Mouse (Mus musculus): ENCODE data around the gene P3h1. TPM values are rescaled to one million over a fixed set of nuclear protein-coding genes. Genes with fewer than 3 reads are reported as not detected.

Gene P3h1
- polyA plus RNA-seq, 1 experiment, result 5.9 TPM

- peak overlapping the region; percentile 80 for H3K4me3 ChIP-seq (ENCODE audit: extremely low read depth, insufficient read depth, insufficient read length)
- no peak for DNase-seq (ENCODE audit: low read depth in 1 of 2, low spot score in 2 of 2)
- H3K36me3 ChIP-seq (ENCODE audit: control insufficient read depth, insufficient read depth, low read length), result no peaks in the 10 kb centered on the region
- no peak for TF ChIP-seq POLR2A (IDR thresholded peaks at IDR 0.05; ENCODE audit: low read depth, low read length)
- no peak for TF ChIP-seq CTCF (IDR thresholded peaks at IDR 0.05; ENCODE audit: extremely low read depth, insufficient read depth, insufficient read length, insufficient replicate concordance)
- peaks cover 2% of the 10 kb centered on the region for H3K4me1 ChIP-seq (ENCODE audit: control insufficient read depth, insufficient read depth, insufficient read length)
- 3% methylated on average over 36 of the region's 36 CpGs for WGBS
- no peak overlapping the region for H3K27ac ChIP-seq (ENCODE audit: insufficient read depth, low read length)
- H3K27me3 ChIP-seq (ENCODE audit: control insufficient read depth, insufficient read depth, low read length), result no peaks in the 10 kb centered on the region
Measured at GRCm38 (mm10) chr4:119233256-119233901, 664 bp downstream of the P3h1 start.

GRCm38 (mm10) chr4:119234348-119234747 is 1.6 kb downstream of the P3h1 start:
- H3K27me3 ChIP-seq (ENCODE audit: control insufficient read depth, insufficient read depth, low read length), result no peaks in the 10 kb centered on the region
- 94% methylated on average over 3 of the region's 3 CpGs for WGBS
- DNase-seq (ENCODE audit: low read depth in 1 of 2, low spot score in 2 of 2), result no peak
- no peak overlapping the region for H3K4me3 ChIP-seq (ENCODE audit: extremely low read depth, insufficient read depth, insufficient read length)
- TF ChIP-seq POLR2A (IDR thresholded peaks at IDR 0.05; ENCODE audit: low read depth, low read length), result no peak
- TF ChIP-seq CTCF (IDR thresholded peaks at IDR 0.05; ENCODE audit: extremely low read depth, insufficient read depth, insufficient read length, insufficient replicate concordance), result no peak
- H3K36me3 ChIP-seq (ENCODE audit: control insufficient read depth, insufficient read depth, low read length), result no peaks in the 10 kb centered on the region
- H3K4me1 ChIP-seq (ENCODE audit: control insufficient read depth, insufficient read depth, insufficient read length), result peaks cover 3% of the 10 kb centered on the region
- no peak overlapping the region for H3K27ac ChIP-seq (ENCODE audit: insufficient read depth, low read length)

GRCm38 (mm10) chr4:119238661-119239060 is 5.9 kb downstream of the P3h1 start:
- H3K4me3 ChIP-seq (ENCODE audit: extremely low read depth, insufficient read depth, insufficient read length), result no peak overlapping the region
- 69% methylated on average over 3 of the region's 3 CpGs for WGBS
- TF ChIP-seq POLR2A (IDR thresholded peaks at IDR 0.05; ENCODE audit: low read depth, low read length) (no peak), CTCF (IDR thresholded peaks at IDR 0.05; ENCODE audit: extremely low read depth, insufficient read depth, insufficient read length, insufficient replicate concordance) (no peak)
- no peaks in the 10 kb centered on the region for H3K36me3 ChIP-seq (ENCODE audit: control insufficient read depth, insufficient read depth, low read length)
- peaks cover 3% of the 10 kb centered on the region; the same call in 1 of the 2 replicates for H3K4me1 ChIP-seq (ENCODE audit: control insufficient read depth, insufficient read depth, insufficient read length)
- no peaks in the 10 kb centered on the region for H3K27me3 ChIP-seq (ENCODE audit: control insufficient read depth, insufficient read depth, low read length)
- no peak overlapping the region for H3K27ac ChIP-seq (ENCODE audit: insufficient read depth, low read length)
- no peak for DNase-seq (ENCODE audit: low read depth in 1 of 2, low spot score in 2 of 2)

- no peaks in the 10 kb centered on the region for H3K36me3 ChIP-seq (ENCODE audit: control insufficient read depth, insufficient read depth, low read length)
- H3K4me1 ChIP-seq (ENCODE audit: control insufficient read depth, insufficient read depth, insufficient read length), result peaks cover 3% of the 10 kb centered on the region; the same call in 1 of the 2 replicates
- 0 out of 2 replicates have a peak overlapping the region, but pooled peaks have one; percentile 2 for H3K27ac ChIP-seq (ENCODE audit: insufficient read depth, low read length)
- WGBS, result 8% methylated on average over 12 of the region's 12 CpGs
- TF ChIP-seq CTCF (IDR thresholded peaks at IDR 0.05; ENCODE audit: extremely low read depth, insufficient read depth, insufficient read length, insufficient replicate concordance), result peak; percentile 46; the same call in 1 of the 2 replicates
- no peak for TF ChIP-seq POLR2A (IDR thresholded peaks at IDR 0.05; ENCODE audit: low read depth, low read length)
- H3K27me3 ChIP-seq (ENCODE audit: control insufficient read depth, insufficient read depth, low read length), result no peaks in the 10 kb centered on the region
- no peak overlapping the region for H3K4me3 ChIP-seq (ENCODE audit: extremely low read depth, insufficient read depth, insufficient read length)
- peak in 1 of 2 experiments; percentile 40 for DNase-seq (ENCODE audit: low read depth in 1 of 2, low spot score in 2 of 2)
Measured at GRCm38 (mm10) chr4:119239181-119239682, 6.5 kb downstream of the P3h1 start.

DNA sequence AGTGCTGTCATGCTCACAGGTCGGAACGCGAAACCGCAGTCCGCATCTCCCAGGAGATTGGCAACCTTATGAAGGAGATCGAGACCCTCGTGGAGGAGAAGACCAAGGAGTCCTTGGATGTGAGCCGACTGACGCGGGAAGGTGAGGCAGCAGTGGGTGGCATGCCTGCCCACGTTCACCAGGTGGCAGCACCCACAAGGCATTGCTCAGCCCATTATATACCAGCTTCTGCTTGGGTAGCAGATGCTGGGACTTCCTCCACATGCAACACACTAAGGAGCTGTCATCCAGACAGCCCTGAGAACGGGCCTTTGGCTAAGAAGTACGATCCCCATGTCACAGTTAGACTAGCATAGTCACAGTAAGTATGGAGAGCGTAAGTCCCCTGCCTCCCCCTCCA is 8.9 kb downstream of the P3h1 start:
- Histone ChIP-seq H3K27ac (ENCODE audit: insufficient read depth, low read length) (no peak overlapping the region), H3K4me1 (ENCODE audit: control insufficient read depth, insufficient read depth, insufficient read length) (peaks cover 3% of the 10 kb centered on the region; the same call in 1 of the 2 replicates), H3K27me3 (ENCODE audit: control insufficient read depth, insufficient read depth, low read length) (no peaks in the 10 kb centered on the region), H3K4me3 (ENCODE audit: extremely low read depth, insufficient read depth, insufficient read length) (no peak overlapping the region), H3K36me3 (ENCODE audit: control insufficient read depth, insufficient read depth, low read length) (no peaks in the 10 kb centered on the region)
- DNase-seq (ENCODE audit: low read depth in 1 of 2, low spot score in 2 of 2), result no peak
- WGBS, result 82% methylated on average over 14 of the region's 14 CpGs
- TF ChIP-seq POLR2A (IDR thresholded peaks at IDR 0.05; ENCODE audit: low read depth, low read length) (no peak), CTCF (IDR thresholded peaks at IDR 0.05; ENCODE audit: extremely low read depth, insufficient read depth, insufficient read length, insufficient replicate concordance) (peak; percentile 15; the same call in 1 of the 2 replicates)

GRCm38 (mm10) chr4:119242571-119242970 is 9.9 kb downstream of the P3h1 start:
- H3K27ac ChIP-seq (ENCODE audit: insufficient read depth, low read length), result no peak overlapping the region
- 95% methylated on average over 12 of the region's 12 CpGs for WGBS
- H3K4me1 ChIP-seq (ENCODE audit: control insufficient read depth, insufficient read depth, insufficient read length), result peaks cover 3% of the 10 kb centered on the region; the same call in 1 of the 2 replicates
- no peaks in the 10 kb centered on the region for H3K27me3 ChIP-seq (ENCODE audit: control insufficient read depth, insufficient read depth, low read length)
- TF ChIP-seq CTCF (IDR thresholded peaks at IDR 0.05; ENCODE audit: extremely low read depth, insufficient read depth, insufficient read length, insufficient replicate concordance) (no peak), POLR2A (IDR thresholded peaks at IDR 0.05; ENCODE audit: low read depth, low read length) (no peak)
- H3K4me3 ChIP-seq (ENCODE audit: extremely low read depth, insufficient read depth, insufficient read length), result no peak overlapping the region
- H3K36me3 ChIP-seq (ENCODE audit: control insufficient read depth, insufficient read depth, low read length), result no peaks in the 10 kb centered on the region
- no peak for DNase-seq (ENCODE audit: low read depth in 1 of 2, low spot score in 2 of 2)
